Mouse (Mus musculus) MEL (cell line): Measurements from ENCODE around the gene Olfm2. TPM values are rescaled to one million over a fixed set of nuclear protein-coding genes. Genes with fewer than 3 reads are reported as not detected.

Experiments used
- DNase-seq: peaks from one replicate; pipeline ENCODE4 v3.0.0; 2011; ENCODE audit warnings: low read depth, low spot score
- H3K27ac ChIP-seq: 2 replicates; pipeline ENCODE4 v1.5.1; 2012; ENCODE audit warnings: low read depth, mild to moderate bottlenecking, control low read depth, low read length, moderate library complexity; ENCODE audit not compliant: control insufficient read depth
- H3K27me3 ChIP-seq, 2 experiments: fragments of 150-350 bp in 1 of 2; sonication (generic) in 1 of 2; 2 replicates each; pipeline ENCODE4 v1.6.1; 2012; ENCODE audit warnings: low read length in 2 of 2, mild to moderate bottlenecking in 2 of 2, improper control_type of control experiment in 1 of 2, moderate library complexity in 1 of 2; ENCODE audit not compliant: insufficient read depth in 2 of 2, control insufficient read depth in 1 of 2
- H3K36me3 ChIP-seq, 2 experiments: 2 replicates each; pipeline ENCODE4 v1.6.1; 2012 to 2014; ENCODE audit warnings: low read length in 2 of 2, improper control_type of control experiment in 1 of 2, inconsistent platforms in 1 of 2, mild to moderate bottlenecking in 1 of 2; ENCODE audit not compliant: insufficient read depth in 2 of 2, control insufficient read depth in 1 of 2
- H3K4me1 ChIP-seq, 2 experiments: fragments of 150-350 bp in 1 of 2; sonication (generic) in 1 of 2; 2 replicates each; pipeline ENCODE4 v1.6.1; 2012; ENCODE audit warnings: low read length in 2 of 2, improper control_type of control experiment in 1 of 2, mild to moderate bottlenecking in 1 of 2; ENCODE audit not compliant: insufficient read depth in 2 of 2, control insufficient read depth in 1 of 2
- H3K4me3 ChIP-seq, 2 experiments: fragments of 150-350 bp in 1 of 2; sonication (generic) in 1 of 2; 2 replicates each; pipeline ENCODE4 v1.5.1; 2012; ENCODE audit warnings: low read depth in 2 of 2, low read length in 2 of 2, mild to moderate bottlenecking in 2 of 2, moderate library complexity in 2 of 2, control low read depth in 1 of 2, improper control_type of control experiment in 1 of 2; ENCODE audit not compliant: control insufficient read depth in 1 of 2, insufficient read depth in 1 of 2
- H3K79me2 ChIP-seq: 2 replicates; pipeline ENCODE4 v1.6.1; 2012; ENCODE audit warnings: mild to moderate bottlenecking, low read length, moderate library complexity; ENCODE audit not compliant: control insufficient read depth, poor library complexity, insufficient read depth
- H3K9ac ChIP-seq: 2 replicates; pipeline ENCODE4 v1.6.1; 2012; ENCODE audit warnings: low read depth, mild to moderate bottlenecking, control low read depth, low read length, moderate library complexity; ENCODE audit not compliant: control insufficient read depth, poor library complexity, severe bottlenecking
- H3K9me3 ChIP-seq: fragments of 150-350 bp; sonication (generic); replicated peaks from 2 replicates; pipeline ENCODE4 v1.6.1; 2012; ENCODE audit warnings: mild to moderate bottlenecking, low read length, improper control_type of control experiment, moderate library complexity; ENCODE audit not compliant: insufficient read depth
- E2F4 ChIP-seq: IDR thresholded peaks from 2 replicates; pipeline ENCODE4 v1.6.1; 2011; ENCODE audit warnings: low read depth, low read length, improper control_type of control experiment, borderline replicate concordance
- ETS1 ChIP-seq: IDR thresholded peaks from 2 replicates; pipeline ENCODE4 v1.6.1; 2012; ENCODE audit warnings: low read depth, mild to moderate bottlenecking, inconsistent platforms, low read length, improper control_type of control experiment, moderate library complexity
- MXI1 ChIP-seq: IDR thresholded peaks from 2 replicates; pipeline ENCODE4 v1.6.1; 2011; ENCODE audit warnings: mild to moderate bottlenecking, low read depth, low read length, improper control_type of control experiment
- MYC ChIP-seq: IDR thresholded peaks from 2 replicates; pipeline ENCODE4 v1.6.1; 2011; ENCODE audit warnings: low read depth, mild to moderate bottlenecking, low read length, improper control_type of control experiment, moderate library complexity
- POLR2AphosphoS2 ChIP-seq: IDR thresholded peaks from 2 replicates; pipeline ENCODE4 v1.6.1; 2011; ENCODE audit warnings: low read length, improper control_type of control experiment
- POLR2AphosphoS5 ChIP-seq: IDR thresholded peaks from 2 replicates; pipeline ENCODE4 v1.6.1; 2012; ENCODE audit warnings: low read depth, borderline replicate concordance, mild to moderate bottlenecking, inconsistent platforms, low read length, moderate library complexity, mixed read lengths
- RCOR1 ChIP-seq: IDR thresholded peaks from 2 replicates; pipeline ENCODE4 v1.6.1; 2012; ENCODE audit warnings: low read depth, mild to moderate bottlenecking, inconsistent platforms, low read length, improper control_type of control experiment
- TAL1 ChIP-seq: IDR thresholded peaks from 2 replicates; pipeline ENCODE4 v1.6.1; 2012; ENCODE audit warnings: mild to moderate bottlenecking, inconsistent platforms, low read length, moderate library complexity, mixed read lengths
- ZMIZ1 ChIP-seq: IDR thresholded peaks from 2 replicates; pipeline ENCODE4 v1.6.1; 2012; ENCODE audit warnings: low read depth, mild to moderate bottlenecking, inconsistent platforms, low read length, improper control_type of control experiment, moderate library complexity
- ZNF384 ChIP-seq: IDR thresholded peaks from 2 replicates; pipeline ENCODE4 v1.6.1; 2012; ENCODE audit warnings: low read depth, mild to moderate bottlenecking, inconsistent platforms, low read length, improper control_type of control experiment
- polyA plus RNA-seq, 2 experiments: library from polyadenylated mRNA; stranded (reverse) in 1 of 2; unstranded in 1 of 2; fragments of >175 nt in 1 of 2; fragments of >200 nt in 1 of 2; gene quantifications; 2 replicates each; pipeline versions ENCODE4 v1.2.1 to v1.2.4; 2012; ENCODE audit warnings: low replicate concordance in 2 of 2, low read depth in 1 of 2; ENCODE audit not compliant: insufficient read length in 2 of 2, insufficient read depth in 1 of 2, missing spikeins in 1 of 2
- total RNA-seq: library from RNA; depleted of rRNA; stranded (reverse); fragments of 300-350 nt; gene quantifications from 2 replicates; pipeline ENCODE4 v1.2.3, GENCODE M21; 2012

The Olfm2 gene
- total and polyA plus RNA-seq, 3 experiments: 0.54 to 1.9 TPM; not detected in 1

DNA sequence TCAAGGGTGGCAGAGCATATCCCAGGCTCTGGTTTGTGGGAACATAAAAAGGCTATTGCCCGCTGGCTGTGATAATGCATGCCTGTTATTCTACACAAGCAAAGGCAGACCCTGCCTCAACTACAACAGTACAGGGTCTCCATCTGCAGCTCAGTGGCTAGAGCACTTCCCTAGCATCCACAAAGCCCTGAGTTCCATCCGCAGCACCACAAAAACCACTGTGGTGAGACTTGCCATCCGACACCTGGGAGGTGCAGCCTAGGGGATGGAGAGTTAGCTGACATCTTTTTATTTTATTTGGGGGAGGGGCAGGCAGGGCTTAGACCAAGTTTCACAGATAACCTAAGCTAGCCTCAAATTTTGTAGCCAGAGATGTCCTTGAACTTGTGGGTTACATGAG lies 15.2 kb upstream of the Olfm2 start:
- peaks cover 1 to 2% of the 10 kb centered on the region in 2 experiments; a peak in 3 of 4 replicates for H3K27me3 ChIP-seq
- TF ChIP-seq TAL1: 0 out of 2 replicates have a peak, but pooled peaks have one; percentile 12
- no peak for TF ChIP-seq E2F4
- H3K4me1 ChIP-seq: peaks cover 8 to 18% of the 10 kb centered on the region in 2 experiments

DNA sequence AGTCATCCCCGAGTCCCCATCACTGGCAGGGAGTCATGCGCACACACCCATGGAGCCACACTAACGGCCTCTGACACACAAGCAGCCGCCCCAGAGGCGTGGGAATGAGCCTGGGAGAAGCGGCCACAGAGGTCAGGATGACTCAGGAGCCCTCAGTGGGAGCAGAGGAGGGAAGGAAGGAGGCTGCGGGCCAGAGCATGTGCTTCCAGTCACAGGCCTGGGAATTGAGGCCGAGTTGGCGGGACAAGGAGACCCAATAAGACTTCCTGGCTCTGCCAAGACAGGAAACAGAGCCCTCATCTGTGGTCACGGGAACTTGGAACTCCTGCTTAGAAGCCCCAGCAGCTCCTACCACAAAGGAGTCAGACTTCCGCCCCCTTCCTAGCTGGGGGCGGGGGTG lies 14.7 kb upstream of the Olfm2 start:
- H3K27me3 ChIP-seq: peaks cover under 1 to 1% of the 10 kb centered on the region in 2 experiments; a peak in 2 of 4 replicates

More for the DNA sequence above, 15.2 kb upstream of the Olfm2 start:
- Histone ChIP-seq H3K36me3 (peaks cover 0 to 17% of the 10 kb centered on the region in 2 experiments; a peak in 2 of 4 replicates), H3K27ac (no peak overlapping the region), H3K79me2 (no peaks in the 10 kb centered on the region), H3K9me3 (no peaks in the 10 kb centered on the region), H3K9ac (no peak overlapping the region), H3K4me3 (no peak overlapping the region)
- no peak for DNase-seq

GRCm38 (mm10) chr9:20758896-20759295 lies 12.7 kb upstream of the Olfm2 start:
- Histone ChIP-seq H3K27ac (no peak overlapping the region), H3K4me3 (no peak overlapping the region), H3K9ac (no peak overlapping the region), H3K27me3 (no peaks in the 10 kb centered on the region), H3K36me3 (peaks cover 0 to 37% of the 10 kb centered on the region in 2 experiments; a peak in 2 of 4 replicates), H3K9me3 (no peaks in the 10 kb centered on the region), H3K79me2 (no peaks in the 10 kb centered on the region), H3K4me1 (peaks cover 15 to 42% of the 10 kb centered on the region in 2 experiments)
- no peak for DNase-seq
- TF ChIP-seq MXI1: no peak
- no peak for TF ChIP-seq POLR2AphosphoS5
- no peak for TF ChIP-seq ZNF384
- TF ChIP-seq ZMIZ1: no peak
- TF ChIP-seq MYC: no peak
- no peak for TF ChIP-seq POLR2AphosphoS2

More for the DNA sequence above, 14.7 kb upstream of the Olfm2 start:
- peaks cover 0 to 22% of the 10 kb centered on the region in 2 experiments; a peak in 2 of 4 replicates for H3K36me3 ChIP-seq
- H3K79me2 ChIP-seq: no peaks in the 10 kb centered on the region
- H3K4me3 ChIP-seq: no peak overlapping the region
- DNase-seq: no peak
- peaks cover 13 to 23% of the 10 kb centered on the region in 2 experiments for H3K4me1 ChIP-seq
- H3K27ac ChIP-seq: no peak overlapping the region
- no peaks in the 10 kb centered on the region for H3K9me3 ChIP-seq
- no peak overlapping the region for H3K9ac ChIP-seq
- no peak for TF ChIP-seq ETS1
- TF ChIP-seq RCOR1: no peak
- TF ChIP-seq, all 39 proteins: peak for 0
